Mouse (Mus musculus): Measurements from ENCODE around the gene Ddx56. TPM values are rescaled to one million over a fixed set of nuclear protein-coding genes. Genes with fewer than 3 reads are reported as not detected.

Gene Ddx56
- polyA plus RNA-seq, 1 experiment: 43.4 TPM

GRCm38 (mm10) chr11:6252824-6253223 lies 14.7 kb downstream of the Ddx56 start:
- Histone ChIP-seq H3K4me1 (replicated peaks; ENCODE audit: control insufficient read depth, insufficient read depth, low read length) (no peaks in the 10 kb centered on the region), H3K27ac (ENCODE audit: control insufficient read depth, insufficient read depth, low read length) (no peak overlapping the region), H3K36me3 (ENCODE audit: control insufficient read depth, insufficient read depth, low read length) (no peaks in the 10 kb centered on the region), H3K27me3 (ENCODE audit: control insufficient read depth, insufficient read depth, low read length) (no peaks in the 10 kb centered on the region), H3K4me3 (ENCODE audit: control insufficient read depth, insufficient read depth, low read length) (no peak overlapping the region)
- 94% methylated on average over 4 of the region's 4 CpGs for WGBS
- DNase-seq: no peak
- TF ChIP-seq POLR2A (IDR thresholded peaks at IDR 0.05; ENCODE audit: control insufficient read depth, extremely low read depth, insufficient read depth, low read length, poor library complexity): no peak
- TF ChIP-seq CTCF (IDR thresholded peaks at IDR 0.05; ENCODE audit: borderline replicate concordance, control insufficient read depth, extremely low read depth, insufficient read depth, low read length, poor library complexity): no peak

GRCm38 (mm10) chr11:6252248-6252647 lies 15.3 kb downstream of the Ddx56 start:
- no peak for TF ChIP-seq POLR2A (IDR thresholded peaks at IDR 0.05; ENCODE audit: control insufficient read depth, extremely low read depth, insufficient read depth, low read length, poor library complexity)
- TF ChIP-seq CTCF (IDR thresholded peaks at IDR 0.05; ENCODE audit: borderline replicate concordance, control insufficient read depth, extremely low read depth, insufficient read depth, low read length, poor library complexity): no peak
- H3K4me3 ChIP-seq (ENCODE audit: control insufficient read depth, insufficient read depth, low read length): no peak overlapping the region
- no peak for DNase-seq
- no peak overlapping the region for H3K27ac ChIP-seq (ENCODE audit: control insufficient read depth, insufficient read depth, low read length)
- no peaks in the 10 kb centered on the region for H3K27me3 ChIP-seq (ENCODE audit: control insufficient read depth, insufficient read depth, low read length)
- no peaks in the 10 kb centered on the region for H3K36me3 ChIP-seq (ENCODE audit: control insufficient read depth, insufficient read depth, low read length)
- WGBS: 97% methylated on average over 5 of the region's 5 CpGs
- H3K4me1 ChIP-seq (replicated peaks; ENCODE audit: control insufficient read depth, insufficient read depth, low read length): no peaks in the 10 kb centered on the region

GRCm38 (mm10) chr11:6244707-6245106 lies 22.9 kb downstream of the Ddx56 start:
- no peaks in the 10 kb centered on the region for H3K4me1 ChIP-seq (replicated peaks; ENCODE audit: control insufficient read depth, insufficient read depth, low read length)
- no peak overlapping the region for H3K4me3 ChIP-seq (ENCODE audit: control insufficient read depth, insufficient read depth, low read length)
- H3K27me3 ChIP-seq (ENCODE audit: control insufficient read depth, insufficient read depth, low read length): no peaks in the 10 kb centered on the region
- TF ChIP-seq CTCF (IDR thresholded peaks at IDR 0.05; ENCODE audit: borderline replicate concordance, control insufficient read depth, extremely low read depth, insufficient read depth, low read length, poor library complexity) (no peak), POLR2A (IDR thresholded peaks at IDR 0.05; ENCODE audit: control insufficient read depth, extremely low read depth, insufficient read depth, low read length, poor library complexity) (no peak)
- no peak for DNase-seq
- no peaks in the 10 kb centered on the region for H3K36me3 ChIP-seq (ENCODE audit: control insufficient read depth, insufficient read depth, low read length)
- whole genome bisulfite sequencing: 79% methylated on average over 19 of the region's 19 CpGs
- no peak overlapping the region for H3K27ac ChIP-seq (ENCODE audit: control insufficient read depth, insufficient read depth, low read length)

- H3K4me1 ChIP-seq (replicated peaks; ENCODE audit: control insufficient read depth, insufficient read depth, low read length): no peaks in the 10 kb centered on the region
- H3K4me3 ChIP-seq (ENCODE audit: control insufficient read depth, insufficient read depth, low read length): no peak overlapping the region
- TF ChIP-seq POLR2A (IDR thresholded peaks at IDR 0.05; ENCODE audit: control insufficient read depth, extremely low read depth, insufficient read depth, low read length, poor library complexity) (no peak), CTCF (IDR thresholded peaks at IDR 0.05; ENCODE audit: borderline replicate concordance, control insufficient read depth, extremely low read depth, insufficient read depth, low read length, poor library complexity) (no peak)
- no peaks in the 10 kb centered on the region for H3K27me3 ChIP-seq (ENCODE audit: control insufficient read depth, insufficient read depth, low read length)
- no peaks in the 10 kb centered on the region for H3K36me3 ChIP-seq (ENCODE audit: control insufficient read depth, insufficient read depth, low read length)
- WGBS: 91% methylated on average over 4 of the region's 4 CpGs
- no peak for DNase-seq
- no peak overlapping the region for H3K27ac ChIP-seq (ENCODE audit: control insufficient read depth, insufficient read depth, low read length)
Measured at GRCm38 (mm10) chr11:6233025-6233424, 34.5 kb downstream of the Ddx56 start.

GRCm38 (mm10) chr11:6230012-6230411 lies 37.6 kb downstream of the Ddx56 start, which contains the start of gene Npc1l1:
Npc1l1 (minus strand) TSS chr11:6230143.
- WGBS: 87% methylated on average over 7 of the region's 7 CpGs
- no peak for DNase-seq
- Histone ChIP-seq H3K36me3 (ENCODE audit: control insufficient read depth, insufficient read depth, low read length) (no peaks in the 10 kb centered on the region), H3K27me3 (ENCODE audit: control insufficient read depth, insufficient read depth, low read length) (no peaks in the 10 kb centered on the region), H3K4me1 (replicated peaks; ENCODE audit: control insufficient read depth, insufficient read depth, low read length) (no peaks in the 10 kb centered on the region), H3K4me3 (ENCODE audit: control insufficient read depth, insufficient read depth, low read length) (no peak within 1 kb of the TSS), H3K27ac (ENCODE audit: control insufficient read depth, insufficient read depth, low read length) (no peak within 1 kb of the TSS)
- TF ChIP-seq CTCF (IDR thresholded peaks at IDR 0.05; ENCODE audit: borderline replicate concordance, control insufficient read depth, extremely low read depth, insufficient read depth, low read length, poor library complexity) (no peak), POLR2A (IDR thresholded peaks at IDR 0.05; ENCODE audit: control insufficient read depth, extremely low read depth, insufficient read depth, low read length, poor library complexity) (no peak)

- no peak overlapping the region for H3K4me3 ChIP-seq (ENCODE audit: control insufficient read depth, insufficient read depth, low read length)
- no peak overlapping the region for H3K27ac ChIP-seq (ENCODE audit: control insufficient read depth, insufficient read depth, low read length)
- no peak for TF ChIP-seq CTCF (IDR thresholded peaks at IDR 0.05; ENCODE audit: borderline replicate concordance, control insufficient read depth, extremely low read depth, insufficient read depth, low read length, poor library complexity)
- TF ChIP-seq POLR2A (IDR thresholded peaks at IDR 0.05; ENCODE audit: control insufficient read depth, extremely low read depth, insufficient read depth, low read length, poor library complexity): no peak
- H3K27me3 ChIP-seq (ENCODE audit: control insufficient read depth, insufficient read depth, low read length): no peaks in the 10 kb centered on the region
- no peak for DNase-seq
- 90% methylated on average over 14 of the region's 14 CpGs for WGBS
- H3K4me1 ChIP-seq (replicated peaks; ENCODE audit: control insufficient read depth, insufficient read depth, low read length): no peaks in the 10 kb centered on the region
- H3K36me3 ChIP-seq (ENCODE audit: control insufficient read depth, insufficient read depth, low read length): no peaks in the 10 kb centered on the region
Measured at GRCm38 (mm10) chr11:6224541-6225229, 42.9 kb downstream of the Ddx56 start.
